Mouse (Mus musculus): ENCODE results near the gene Jph3. TPM values are rescaled to one million over a fixed set of nuclear protein-coding genes. Genes with fewer than 3 reads are reported as not detected.

The Jph3 gene
- polyA plus RNA-seq, 1 experiment from 2014 or later: 1.2 TPM

DNA sequence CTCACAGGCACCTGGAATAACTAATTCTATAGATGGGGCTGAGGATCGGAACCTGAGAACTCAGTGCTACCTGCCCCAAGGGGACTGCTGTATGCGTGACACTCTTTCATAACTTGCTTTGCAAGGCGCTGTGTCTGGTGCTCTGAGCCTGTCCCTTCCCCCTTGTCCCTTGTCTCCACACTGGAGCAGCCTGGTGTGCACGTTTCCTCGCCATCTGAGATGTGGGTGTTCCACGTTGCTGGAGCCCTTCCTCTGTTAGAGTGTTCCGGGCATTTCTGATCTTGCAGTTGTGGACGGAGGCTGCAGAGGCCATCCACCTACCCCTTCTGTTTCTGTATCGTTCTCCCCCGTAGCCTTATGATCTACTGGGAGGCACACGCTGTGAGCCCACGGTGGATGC is 29.0 kb downstream of the Jph3 start:
- H3K9ac ChIP-seq (replicated peaks): no peak overlapping the region
- no peaks in the 10 kb centered on the region for H3K36me3 ChIP-seq
- ATAC-seq (ENCODE audit: insufficient number of reproducible peaks, insufficient read depth, low FRiP score, low TSS enrichment, low read depth): no peak
- WGBS: 70% methylated on average over 12 of the region's 12 CpGs
- peaks cover 47% of the 10 kb centered on the region for H3K27me3 ChIP-seq
- no peak overlapping the region for H3K27ac ChIP-seq
- no peaks in the 10 kb centered on the region for H3K9me3 ChIP-seq
- H3K4me1 ChIP-seq (replicated peaks): peaks cover 2% of the 10 kb centered on the region
- H3K4me3 ChIP-seq (replicated peaks): no peak overlapping the region
- H3K4me2 ChIP-seq: no peak overlapping the region

DNA sequence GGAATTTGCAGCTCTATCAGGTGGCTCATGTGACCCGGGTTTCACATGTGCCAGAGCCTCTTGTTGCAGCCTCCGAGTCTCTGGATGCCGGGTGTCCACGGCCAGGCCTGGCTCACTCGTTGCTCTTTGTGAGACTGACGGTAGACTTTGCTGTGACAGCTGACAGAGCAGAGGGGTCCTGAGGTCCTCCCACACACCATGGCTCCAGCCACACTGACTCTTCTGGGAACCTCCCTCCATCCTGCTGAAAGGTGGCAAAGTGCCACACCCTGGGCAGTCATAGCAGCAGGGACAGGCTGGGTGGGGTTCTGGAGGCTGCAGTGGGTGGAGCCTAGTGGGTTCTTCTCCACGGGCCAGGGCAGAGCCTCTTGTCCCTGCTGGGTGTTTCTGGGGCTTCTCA is 31.1 kb downstream of the Jph3 start:
- Histone ChIP-seq H3K9ac (replicated peaks) (no peak overlapping the region), H3K27ac (no peak overlapping the region), H3K4me1 (replicated peaks) (peaks cover 7% of the 10 kb centered on the region), H3K27me3 (peaks cover 27% of the 10 kb centered on the region), H3K4me2 (no peak overlapping the region), H3K36me3 (no peaks in the 10 kb centered on the region), H3K4me3 (replicated peaks) (no peak overlapping the region), H3K9me3 (no peaks in the 10 kb centered on the region)
- 75% methylated on average over 7 of the region's 7 CpGs for WGBS
- no peak for ATAC-seq (ENCODE audit: insufficient number of reproducible peaks, insufficient read depth, low FRiP score, low TSS enrichment, low read depth)

- Histone ChIP-seq H3K4me1 (replicated peaks) (peaks cover 7% of the 10 kb centered on the region), H3K9me3 (no peaks in the 10 kb centered on the region), H3K9ac (replicated peaks) (no peak overlapping the region), H3K27ac (no peak overlapping the region), H3K36me3 (no peaks in the 10 kb centered on the region), H3K4me3 (replicated peaks) (no peak overlapping the region), H3K4me2 (no peak overlapping the region), H3K27me3 (peaks cover 17% of the 10 kb centered on the region)
- WGBS: 25% methylated on average over 10 of the region's 10 CpGs
- ATAC-seq (ENCODE audit: insufficient number of reproducible peaks, insufficient read depth, low FRiP score, low TSS enrichment, low read depth): no peak
Measured at GRCm38 (mm10) chr8:121761480-121761879, 32.1 kb downstream of the Jph3 start.

- WGBS: 51% methylated on average over 7 of the region's 7 CpGs
- no peak overlapping the region for H3K27ac ChIP-seq
- no peaks in the 10 kb centered on the region for H3K36me3 ChIP-seq
- H3K9me3 ChIP-seq: no peaks in the 10 kb centered on the region
- H3K4me3 ChIP-seq (replicated peaks): no peak overlapping the region
- H3K9ac ChIP-seq (replicated peaks): no peak overlapping the region
- H3K4me2 ChIP-seq: no peak overlapping the region
- ATAC-seq (ENCODE audit: insufficient number of reproducible peaks, insufficient read depth, low FRiP score, low TSS enrichment, low read depth): no peak
- H3K27me3 ChIP-seq: peaks cover 20% of the 10 kb centered on the region
- peaks cover 7% of the 10 kb centered on the region for H3K4me1 ChIP-seq (replicated peaks)
Measured at GRCm38 (mm10) chr8:121762999-121763699, 33.7 kb downstream of the Jph3 start.

DNA sequence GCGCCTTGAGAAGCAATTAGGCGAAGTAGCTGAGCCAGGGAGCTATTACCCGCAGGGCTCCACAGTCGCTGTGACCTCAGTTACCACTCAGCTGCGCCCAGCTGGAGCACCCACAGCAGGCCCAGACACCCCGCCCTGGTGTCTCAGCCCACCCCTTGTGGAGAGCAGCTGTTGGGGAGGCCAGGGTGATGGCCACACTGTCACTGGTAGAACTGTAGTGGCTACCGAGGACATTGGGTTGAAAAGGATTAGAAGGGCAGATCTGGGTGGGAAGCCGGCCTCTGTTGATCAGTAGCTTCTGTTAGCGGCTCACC is 34.2 kb downstream of the Jph3 start:
- Histone ChIP-seq H3K4me3 (replicated peaks) (no peak overlapping the region), H3K4me1 (replicated peaks) (peaks cover 7% of the 10 kb centered on the region), H3K27ac (no peak overlapping the region), H3K36me3 (no peaks in the 10 kb centered on the region), H3K4me2 (no peak overlapping the region), H3K27me3 (peaks cover 17% of the 10 kb centered on the region), H3K9ac (replicated peaks) (no peak overlapping the region), H3K9me3 (no peaks in the 10 kb centered on the region)
- WGBS: 65% methylated on average over 9 of the region's 9 CpGs
- ATAC-seq (ENCODE audit: insufficient number of reproducible peaks, insufficient read depth, low FRiP score, low TSS enrichment, low read depth): no peak

- no peak for ATAC-seq (ENCODE audit: insufficient number of reproducible peaks, insufficient read depth, low FRiP score, low TSS enrichment, low read depth)
- WGBS: 80% methylated on average over 7 of the region's 7 CpGs
Measured at GRCm38 (mm10) chr8:121765594-121766138, 36.2 kb downstream of the Jph3 start.

GRCm38 (mm10) chr8:121769095-121769494 is 39.7 kb downstream of the Jph3 start:
- no peak overlapping the region for H3K9ac ChIP-seq (replicated peaks)
- H3K9me3 ChIP-seq: no peaks in the 10 kb centered on the region
- no peak for ATAC-seq (ENCODE audit: insufficient number of reproducible peaks, insufficient read depth, low FRiP score, low TSS enrichment, low read depth)
- peaks cover 15% of the 10 kb centered on the region; the same call in 1 of the 2 replicates for H3K27me3 ChIP-seq
- H3K4me1 ChIP-seq (replicated peaks): peaks cover 8% of the 10 kb centered on the region
- no peak overlapping the region for H3K27ac ChIP-seq
- H3K4me3 ChIP-seq (replicated peaks): no peak overlapping the region
- 43% methylated on average over 3 of the region's 3 CpGs for WGBS
- H3K36me3 ChIP-seq: no peaks in the 10 kb centered on the region
- no peak overlapping the region for H3K4me2 ChIP-seq

More at GRCm38 (mm10) chr8:121765594-121766138, 36.2 kb downstream of the Jph3 start:
- no peaks in the 10 kb centered on the region for H3K36me3 ChIP-seq
- no peak overlapping the region for H3K9ac ChIP-seq (replicated peaks)
- H3K4me2 ChIP-seq: no peak overlapping the region
- no peak overlapping the region for H3K27ac ChIP-seq
- peaks cover 15% of the 10 kb centered on the region for H3K4me1 ChIP-seq (replicated peaks)
- 0 out of 2 replicates have a peak, but pooled peaks cover 8% of the 10 kb centered on the region for H3K27me3 ChIP-seq
- no peak overlapping the region for H3K4me3 ChIP-seq (replicated peaks)
- no peaks in the 10 kb centered on the region for H3K9me3 ChIP-seq

GRCm38 (mm10) chr8:121769621-121770020 is 40.2 kb downstream of the Jph3 start:
- Histone ChIP-seq H3K27me3 (peaks cover 15% of the 10 kb centered on the region; the same call in 1 of the 2 replicates), H3K4me1 (replicated peaks) (peaks cover 8% of the 10 kb centered on the region), H3K27ac (no peak overlapping the region), H3K4me2 (no peak overlapping the region), H3K9me3 (no peaks in the 10 kb centered on the region), H3K36me3 (no peaks in the 10 kb centered on the region), H3K4me3 (replicated peaks) (no peak overlapping the region), H3K9ac (replicated peaks) (no peak overlapping the region; the same call in 1 of the 2 replicates)
- ATAC-seq (ENCODE audit: insufficient number of reproducible peaks, insufficient read depth, low FRiP score, low TSS enrichment, low read depth): no peak
- WGBS: 90% methylated on average over 2 of the region's 2 CpGs

- Histone ChIP-seq H3K9me3 (no peaks in the 10 kb centered on the region), H3K36me3 (no peaks in the 10 kb centered on the region), H3K9ac (replicated peaks) (no peak overlapping the region), H3K4me1 (replicated peaks) (peaks cover 8% of the 10 kb centered on the region), H3K4me3 (replicated peaks) (no peak overlapping the region), H3K27ac (no peak overlapping the region), H3K27me3 (peaks cover 15% of the 10 kb centered on the region; the same call in 1 of the 2 replicates), H3K4me2 (no peak overlapping the region)
- WGBS: 42% methylated on average over 19 of the region's 19 CpGs
- ATAC-seq (ENCODE audit: insufficient number of reproducible peaks, insufficient read depth, low FRiP score, low TSS enrichment, low read depth): no peak
Measured at GRCm38 (mm10) chr8:121770845-121771752, 41.7 kb downstream of the Jph3 start.

DNA sequence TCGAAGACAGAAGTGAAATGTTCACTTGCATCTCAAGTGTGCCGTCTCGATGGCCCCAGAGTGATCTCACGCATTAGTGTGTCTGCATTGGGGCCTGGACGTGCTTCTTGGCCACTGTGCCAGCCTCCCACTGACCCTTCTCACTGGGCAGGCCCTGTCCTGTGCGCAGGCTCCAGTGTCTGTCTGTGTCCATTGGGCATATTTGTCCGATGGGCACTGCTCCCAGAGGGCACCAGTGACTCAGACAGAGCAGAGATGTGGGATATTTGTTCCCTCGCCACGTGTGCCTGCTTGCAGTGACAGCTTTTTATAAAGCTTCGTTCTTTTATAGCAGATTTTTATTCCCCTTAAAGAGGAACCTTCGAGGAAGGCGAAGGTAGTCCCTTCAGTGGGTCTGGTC is 44.5 kb downstream of the Jph3 start:
- 83% methylated on average over 12 of the region's 12 CpGs for WGBS
- ATAC-seq (ENCODE audit: insufficient number of reproducible peaks, insufficient read depth, low FRiP score, low TSS enrichment, low read depth): no peak

DNA sequence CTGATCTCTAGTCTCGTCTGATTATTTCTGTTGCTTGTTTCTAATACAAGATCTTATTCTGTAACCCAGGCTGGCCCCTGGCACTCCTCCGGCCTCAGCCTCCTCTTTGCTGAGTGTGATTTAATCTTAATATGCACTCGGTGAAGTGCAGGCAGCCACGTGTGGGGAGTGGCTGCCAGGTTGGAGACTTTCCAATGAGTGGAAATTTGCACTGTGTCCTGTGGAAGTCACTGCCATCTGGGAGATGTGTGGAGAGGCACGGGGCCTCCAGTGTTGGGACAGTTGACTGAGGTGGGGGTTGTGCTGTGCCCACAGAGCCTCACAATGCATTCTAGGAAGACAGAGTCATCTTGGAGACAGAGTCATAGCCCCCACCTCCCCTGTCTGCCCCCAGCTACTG is 53.1 kb downstream of the Jph3 start:
- Histone ChIP-seq H3K4me3 (replicated peaks) (no peak overlapping the region), H3K9ac (replicated peaks) (no peak overlapping the region), H3K27me3 (peaks cover 4% of the 10 kb centered on the region; the same call in 1 of the 2 replicates), H3K9me3 (no peaks in the 10 kb centered on the region), H3K4me2 (no peak overlapping the region), H3K36me3 (no peaks in the 10 kb centered on the region), H3K4me1 (replicated peaks) (0 out of 2 replicates have a peak, but pooled peaks cover 3% of the 10 kb centered on the region), H3K27ac (no peak overlapping the region)
- ATAC-seq (ENCODE audit: insufficient number of reproducible peaks, insufficient read depth, low FRiP score, low TSS enrichment, low read depth): no peak
- 68% methylated on average over 5 of the region's 5 CpGs for WGBS

More for the DNA sequence above, 44.5 kb downstream of the Jph3 start:
- Histone ChIP-seq H3K4me3 (replicated peaks) (no peak overlapping the region), H3K4me1 (replicated peaks) (peaks cover 8% of the 10 kb centered on the region), H3K9me3 (no peaks in the 10 kb centered on the region), H3K9ac (replicated peaks) (no peak overlapping the region), H3K36me3 (no peaks in the 10 kb centered on the region), H3K27ac (no peak overlapping the region), H3K27me3 (peaks cover 10% of the 10 kb centered on the region; the same call in 1 of the 2 replicates), H3K4me2 (no peak overlapping the region)

Data from limb, embryonic 12.5 days (tissue).